Mouse (Mus musculus) brain, embryonic 14.5 days (tissue): ENCODE measurements around the gene Cavin1.

ENCODE experiments used
- CTCF ChIP-seq: fragments of 200-500 bp; IDR thresholded peaks from 2 replicates; pipeline ENCODE4 v1.5.1; 2012; ENCODE audit warnings: inconsistent platforms, mild to moderate bottlenecking, moderate library complexity, borderline replicate concordance; ENCODE audit not compliant: insufficient read depth, insufficient read length; ENCODE audit errors: extremely low read depth
- POLR2A ChIP-seq: fragments of 200-500 bp; IDR thresholded peaks from 2 replicates; pipeline ENCODE4 v1.6.1; 2012; ENCODE audit warnings: mild to moderate bottlenecking, inconsistent platforms, borderline replicate concordance; ENCODE audit not compliant: poor library complexity, insufficient read depth, insufficient read length, severe bottlenecking; ENCODE audit errors: extremely low read depth

DNA sequence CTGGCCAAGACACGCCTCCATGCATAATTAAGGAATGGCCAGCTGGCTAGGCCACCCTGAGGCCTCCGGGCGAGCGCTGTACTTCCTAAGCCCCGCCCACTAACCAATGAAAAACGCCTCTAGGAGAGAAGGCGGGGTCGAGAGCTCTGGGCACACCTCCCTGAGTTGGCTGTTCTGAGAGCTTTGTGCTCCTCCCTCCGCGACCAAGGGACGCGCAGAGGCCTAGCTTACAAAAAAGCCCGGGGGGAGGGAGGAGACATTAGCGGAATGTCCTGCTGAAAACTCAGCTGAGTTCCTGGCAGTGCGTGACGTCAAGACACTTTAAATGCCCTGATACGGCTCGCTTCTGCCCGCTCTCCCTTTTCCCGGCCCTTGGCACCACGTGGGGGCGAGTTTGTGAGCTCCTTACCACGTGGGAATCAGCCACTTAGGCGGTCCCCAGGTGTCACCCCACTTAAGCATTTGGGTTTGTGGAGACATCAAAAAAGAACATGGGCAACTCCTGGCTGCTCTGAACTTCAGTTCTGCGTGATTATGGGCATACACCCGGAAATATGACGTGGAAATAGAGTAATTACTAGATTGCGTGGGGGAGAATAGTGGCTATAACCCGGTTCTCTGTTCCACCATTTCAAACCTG lies 31.1 kb downstream of the Cavin1 start, which contains the start of gene Stat3:
- TF ChIP-seq CTCF (no peak), POLR2A (no peak)
